Mouse (Mus musculus) liver, adult 2 months (tissue): ENCODE results near the gene Gla. TPM values are rescaled to one million over a fixed set of nuclear protein-coding genes. Genes with fewer than 3 reads are reported as not detected.

ENCODE experiments used
- DNase-seq: peaks from one replicate; pipeline ENCODE4 v3.0.0-alpha.2; 2011; ENCODE audit warnings: low read depth, low spot score; ENCODE audit errors: extremely low read depth
- H3K27ac ChIP-seq: fragments of 200-500 bp; replicated peaks from 2 replicates; pipeline ENCODE4 v1.5.1; 2012; ENCODE audit warnings: low read depth, mild to moderate bottlenecking, control low read depth, inconsistent platforms, low read length; ENCODE audit not compliant: insufficient read depth
- H3K27me3 ChIP-seq: fragments of 200-500 bp; 2 replicates; pipeline ENCODE4 v1.6.1; 2012; ENCODE audit warnings: mild to moderate bottlenecking, moderate library complexity, low read length, inconsistent platforms; ENCODE audit not compliant: control insufficient read depth, insufficient read depth
- H3K36me3 ChIP-seq: fragments of 200-500 bp; 2 replicates; pipeline ENCODE4 v1.6.1; 2012; ENCODE audit warnings: low read length, inconsistent platforms; ENCODE audit not compliant: control insufficient read depth, insufficient read depth
- H3K4me1 ChIP-seq: fragments of 200-500 bp; 2 replicates; pipeline ENCODE4 v1.6.1; 2011; ENCODE audit warnings: low read length; ENCODE audit not compliant: control insufficient read depth, insufficient read depth
- H3K4me3 ChIP-seq: fragments of 200-500 bp; 2 replicates; pipeline ENCODE4 v1.5.1; 2011; ENCODE audit warnings: low read depth, mild to moderate bottlenecking, control low read depth, low read length, moderate library complexity; ENCODE audit not compliant: insufficient read depth
- H3K79me2 ChIP-seq: fragments of 200-500 bp; 2 replicates; pipeline ENCODE4 v1.6.1; 2012; ENCODE audit warnings: inconsistent platforms, mild to moderate bottlenecking, low read length, moderate library complexity; ENCODE audit not compliant: control insufficient read depth, insufficient read depth
- H3K9ac ChIP-seq: fragments of 200-500 bp; 2 replicates; pipeline ENCODE4 v1.6.1; 2012; ENCODE audit warnings: low read depth, mild to moderate bottlenecking, control low read depth, inconsistent platforms, low read length
- CTCF ChIP-seq: fragments of 200-500 bp; IDR thresholded peaks from 2 replicates; pipeline ENCODE4 v1.5.1; 2011; ENCODE audit warnings: low read depth, low read length, control low read depth
- POLR2A ChIP-seq: fragments of 200-500 bp; IDR thresholded peaks from 2 replicates; pipeline ENCODE4 v1.6.1; 2011; ENCODE audit warnings: low read length, control low read depth; ENCODE audit not compliant: insufficient read depth; ENCODE audit errors: extremely low read depth
- WGBS: fragments of 180-500 bp; shearing (Covaris S2); methylation state at CpG from one replicate; pipeline ENCODE4 v1.1.7; 2018; 5-methylcytosine and 5-hydroxymethylcytosine counted together
- polyA plus RNA-seq: library from polyadenylated mRNA; depleted of rRNA; stranded (reverse); fragments of >200 nt; gene quantifications from 2 replicates; pipeline ENCODE4 v1.2.3, GENCODE M21; 2012
- total RNA-seq: library from RNA; depleted of rRNA; stranded (reverse); fragments of >200 nt; gene quantifications from 2 replicates; pipeline ENCODE4 v1.2.3, GENCODE M21; 2014

Gla gene
- total and polyA plus RNA-seq, 2 experiments = 1.2 to 5.7 TPM

DNA sequence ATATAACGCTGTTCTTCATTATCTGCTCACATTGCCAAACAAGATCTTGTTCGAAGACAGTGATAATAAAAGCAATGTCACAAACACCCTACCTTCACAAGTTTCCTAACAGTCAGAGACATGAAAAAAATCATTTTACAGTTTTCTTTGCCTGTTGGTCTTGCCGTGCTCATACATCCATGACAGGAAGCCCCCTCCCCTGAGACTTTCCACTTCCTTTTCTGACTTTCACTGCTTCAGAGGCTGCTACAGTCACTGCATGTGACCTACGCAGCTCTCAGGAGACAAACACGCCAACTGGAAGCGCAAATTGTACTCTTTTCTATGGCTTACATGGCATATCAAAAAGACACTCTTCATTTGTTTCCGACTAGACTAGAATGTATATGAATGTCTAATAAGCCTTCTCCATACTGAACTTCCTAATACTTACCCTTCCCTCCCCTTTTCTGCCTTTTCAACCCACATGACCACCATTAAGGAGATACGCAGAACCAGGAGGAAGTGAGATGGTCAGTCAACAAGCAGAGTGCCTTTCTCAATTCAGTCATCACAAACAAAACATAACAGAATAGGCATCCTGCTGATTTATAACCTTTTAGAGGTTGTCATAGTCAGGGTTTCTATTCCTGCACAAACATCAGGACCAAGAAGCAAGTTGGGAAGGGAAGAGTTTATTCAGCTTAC lies 34.2 kb downstream of the Gla start:
- H3K27me3 ChIP-seq = no peaks in the 10 kb centered on the region
- 80% methylated on average over 8 of the region's 8 CpGs for WGBS
- H3K27ac ChIP-seq = no peak overlapping the region
- H3K9ac ChIP-seq = no peak overlapping the region
- DNase-seq = no peak
- H3K4me1 ChIP-seq = no peaks in the 10 kb centered on the region
- H3K79me2 ChIP-seq = no peaks in the 10 kb centered on the region
- H3K4me3 ChIP-seq = no peak overlapping the region
- TF ChIP-seq CTCF (no peak), POLR2A (no peak)
- no peaks in the 10 kb centered on the region for H3K36me3 ChIP-seq

DNA sequence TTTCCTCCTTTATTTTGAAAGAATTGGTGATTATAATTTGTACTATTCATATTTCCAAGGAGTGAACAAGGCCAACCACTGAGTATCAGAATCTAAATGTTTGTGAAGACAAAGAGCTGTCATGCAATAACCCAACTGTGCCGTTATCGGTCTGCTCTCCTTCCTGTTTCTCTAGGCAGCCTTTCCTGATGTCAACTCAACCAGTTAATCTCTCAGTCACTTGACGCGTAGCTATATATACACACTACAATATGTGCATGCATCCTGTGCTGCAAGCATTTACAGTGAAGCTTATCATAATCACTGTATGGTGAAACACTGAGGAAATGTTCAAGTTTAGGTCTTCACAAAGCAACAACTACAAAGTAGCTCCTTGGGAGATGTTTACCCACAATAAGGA lies 36.6 kb downstream of the Gla start:
- Histone ChIP-seq H3K79me2 (no peaks in the 10 kb centered on the region), H3K4me3 (no peak overlapping the region), H3K27me3 (no peaks in the 10 kb centered on the region), H3K9ac (no peak overlapping the region), H3K27ac (no peak overlapping the region), H3K4me1 (no peaks in the 10 kb centered on the region), H3K36me3 (no peaks in the 10 kb centered on the region)
- TF ChIP-seq POLR2A (no peak), CTCF (no peak)
- DNase-seq = no peak
- WGBS = 76% methylated on average over 4 of the region's 4 CpGs

DNA sequence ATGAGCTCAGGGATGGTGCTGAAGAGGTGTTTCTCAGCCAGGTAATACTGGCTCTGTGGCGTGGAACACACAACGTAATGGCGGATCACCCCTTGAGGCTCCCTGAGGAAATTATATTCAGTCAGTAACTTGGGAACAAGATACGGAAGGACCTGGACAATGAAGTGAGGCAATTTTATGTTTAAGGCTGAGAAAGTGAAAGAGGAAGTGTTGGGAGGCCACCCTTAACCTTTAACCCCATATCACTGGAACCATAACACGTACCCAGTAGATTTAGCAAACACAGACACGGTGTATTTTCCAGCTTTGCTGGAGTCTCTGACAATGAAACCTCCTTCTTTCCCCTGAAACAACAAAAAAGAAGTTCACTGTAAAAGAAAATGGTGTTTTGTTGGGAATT lies 46.5 kb downstream of the Gla start:
- H3K27me3 ChIP-seq = no peaks in the 10 kb centered on the region
- no peaks in the 10 kb centered on the region for H3K79me2 ChIP-seq
- no peak overlapping the region for H3K9ac ChIP-seq
- DNase-seq = peak; percentile 40
- TF ChIP-seq POLR2A (no peak), CTCF (no peak)
- 38% methylated on average over 6 of the region's 6 CpGs for WGBS
- peak overlapping the region; percentile 16; the same call in 1 of the 2 replicates for H3K27ac ChIP-seq
- H3K4me3 ChIP-seq = no peak overlapping the region
- H3K4me1 ChIP-seq = peaks cover 3% of the 10 kb centered on the region
- no peaks in the 10 kb centered on the region for H3K36me3 ChIP-seq

DNA sequence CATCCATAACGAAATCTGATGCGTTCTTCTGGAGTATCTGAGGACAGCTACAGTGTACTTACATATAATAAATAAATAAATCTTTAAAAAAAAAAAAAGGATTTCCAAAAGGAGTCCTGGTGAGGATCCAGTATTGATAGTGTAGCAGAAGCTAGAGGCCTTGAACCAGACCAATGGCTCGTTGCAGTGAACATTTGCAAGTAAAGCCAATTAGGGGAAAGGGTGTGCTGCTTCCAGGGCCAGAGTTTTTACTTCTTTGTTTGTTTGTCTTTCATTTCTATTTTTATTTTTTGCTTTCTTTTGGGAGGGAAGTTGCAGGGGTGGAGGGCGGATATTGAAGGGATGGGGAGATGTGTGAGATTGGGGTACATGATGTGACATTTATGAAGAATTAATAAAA lies 47.6 kb downstream of the Gla start:
- Histone ChIP-seq H3K27me3 (no peaks in the 10 kb centered on the region), H3K4me3 (no peak overlapping the region), H3K36me3 (no peaks in the 10 kb centered on the region), H3K79me2 (no peaks in the 10 kb centered on the region), H3K9ac (no peak overlapping the region), H3K4me1 (peaks cover 3% of the 10 kb centered on the region), H3K27ac (0 out of 2 replicates have a peak overlapping the region, but pooled peaks have one; percentile 36)
- 40% methylated on average over 4 of the region's 4 CpGs for WGBS
- DNase-seq = peak; percentile 72
- TF ChIP-seq POLR2A (no peak), CTCF (no peak)

DNA sequence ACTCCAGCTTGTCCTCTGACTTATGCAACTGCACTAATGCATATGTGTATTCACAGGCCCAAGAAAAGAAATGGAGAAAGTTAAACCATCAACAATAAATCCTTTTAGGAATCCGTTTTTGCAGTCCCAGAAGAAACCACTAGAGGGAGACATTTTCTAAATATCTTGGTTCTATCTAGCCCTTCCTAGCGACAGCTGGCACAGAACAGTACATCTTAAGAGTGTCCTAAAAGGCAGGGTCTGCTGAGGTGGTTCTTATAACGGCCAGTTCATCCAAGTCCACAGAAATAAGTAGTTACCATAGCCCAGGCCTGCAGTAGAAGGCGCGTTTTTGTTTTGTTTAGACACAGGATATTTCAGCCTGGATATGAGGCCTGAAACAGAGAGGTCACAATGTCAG lies 50.0 kb downstream of the Gla start:
- H3K36me3 ChIP-seq = no peaks in the 10 kb centered on the region
- H3K27me3 ChIP-seq = no peaks in the 10 kb centered on the region
- no peak overlapping the region for H3K4me3 ChIP-seq
- H3K27ac ChIP-seq = no peak overlapping the region
- WGBS = 13% methylated on average over 5 of the region's 5 CpGs
- DNase-seq = peak; percentile 41
- peak; percentile 16; the same call in 1 of the 2 replicates for TF ChIP-seq CTCF
- TF ChIP-seq POLR2A = no peak
- peaks cover 3% of the 10 kb centered on the region for H3K4me1 ChIP-seq
- H3K79me2 ChIP-seq = no peaks in the 10 kb centered on the region
- H3K9ac ChIP-seq = no peak overlapping the region

DNA sequence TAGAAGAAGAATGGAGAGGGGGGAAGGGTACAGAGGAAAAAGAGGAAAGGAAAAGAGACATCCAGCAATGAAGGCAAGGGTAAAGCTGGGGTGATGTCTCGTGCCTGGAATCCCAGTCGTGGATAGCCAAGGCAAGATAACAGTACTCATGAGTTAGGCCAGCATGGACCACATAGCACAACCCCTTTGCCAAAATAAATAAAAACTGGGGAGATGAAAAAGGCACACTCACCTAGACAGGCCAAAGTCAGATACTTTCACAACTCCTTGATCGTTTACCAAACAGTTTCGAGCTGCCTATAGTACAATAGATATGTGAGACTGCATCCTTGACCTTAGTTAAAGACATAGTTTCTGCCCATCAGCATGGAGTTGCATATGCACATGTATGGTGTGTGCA lies 53.6 kb downstream of the Gla start:
- H3K9ac ChIP-seq = no peak overlapping the region
- H3K36me3 ChIP-seq = no peaks in the 10 kb centered on the region
- H3K27ac ChIP-seq = no peak overlapping the region
- no peak overlapping the region for H3K4me3 ChIP-seq
- WGBS = 20% methylated on average over 4 of the region's 4 CpGs
- no peaks in the 10 kb centered on the region for H3K4me1 ChIP-seq
- H3K27me3 ChIP-seq = no peaks in the 10 kb centered on the region
- DNase-seq = peak; percentile 61
- no peaks in the 10 kb centered on the region for H3K79me2 ChIP-seq
- TF ChIP-seq CTCF (no peak), POLR2A (no peak)
